Mouse (Mus musculus) liver, embryonic 14.5 days (tissue): ENCODE measurements around the gene Pkdcc.

Source experiments
- CTCF ChIP-seq: IDR thresholded peaks from 2 replicates; pipeline ENCODE4 v1.5.1; 2016; ENCODE audit warnings: antibody characterized with exemption, low read depth, control low read depth
- EP300 ChIP-seq: IDR thresholded peaks from 2 replicates; pipeline ENCODE4 v1.6.1; 2016; ENCODE audit warnings: antibody characterized with exemption, low read depth

DNA sequence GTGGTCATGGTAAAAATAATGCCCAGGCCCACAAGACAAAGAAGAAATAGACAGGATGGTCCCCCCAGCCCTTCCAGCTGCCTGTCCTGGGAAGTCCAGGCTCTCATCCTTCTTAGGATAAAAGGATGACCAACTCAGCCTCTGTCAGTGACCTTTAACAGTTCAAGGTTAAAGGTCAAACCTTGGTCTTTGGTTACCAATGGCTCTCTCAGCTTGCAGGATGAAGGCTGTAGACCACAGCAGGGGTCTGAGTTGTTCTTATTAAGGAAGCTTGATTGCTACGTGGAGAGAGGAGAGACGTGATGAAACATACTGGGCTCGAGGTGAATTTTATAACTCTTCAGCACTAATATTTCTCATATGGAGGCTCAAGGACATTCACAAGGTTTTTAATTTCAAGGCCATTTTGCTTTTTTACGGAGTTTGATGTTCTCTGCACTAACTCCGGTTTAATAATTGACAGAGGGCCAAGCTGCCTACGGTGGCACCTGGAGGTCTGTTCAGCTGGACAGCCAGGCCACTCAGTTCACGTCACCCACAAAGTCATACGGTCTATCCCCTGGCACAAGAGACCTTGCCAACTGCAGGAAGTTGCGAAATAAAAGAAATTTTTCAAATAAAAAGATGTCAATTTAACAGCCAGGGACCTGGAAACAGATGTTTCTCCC, 36.5 kb upstream of the Pkdcc start:
- TF ChIP-seq CTCF: no peak
- TF ChIP-seq EP300: no peak
